Mouse (Mus musculus) adrenal gland, postnatal 10 days (tissue): ENCODE data around the gene Col5a2. TPM values are rescaled to one million over a fixed set of nuclear protein-coding genes. Genes with fewer than 3 reads are reported as not detected.
"Not testable (repeated sequence)": the region's sequence is repeated elsewhere in the genome, so short reads cannot be mapped to it uniquely, and the experiment has no call there.

Experiments
- DNase-seq: peaks from one replicate; pipeline ENCODE4 v3.0.0; 2021; ENCODE audit warnings: mixed read lengths
- long read RNA-seq, 2 experiments: library from polyadenylated mRNA; stranded (forward); transcript quantifications; one replicate each; pipeline ENCODE4 v2.0.0; 2021
- total RNA-seq, 2 experiments: library from RNA; stranded (reverse); gene quantifications; 2 replicates each; pipeline ENCODE4 v1.2.3; 2021

The Col5a2 gene
- total RNA-seq: 10 to 100 TPM; 58.2 to 75.6 TPM
- long read RNA-seq, experiment 1, full-length matches to known transcripts: 9 of 44 reads
- long read RNA-seq, experiment 1, partial matches to known transcripts: 27 of 44 reads
- long read RNA-seq, experiment 1, other reads (novel, unspliced or antisense): 8 of 44 reads
- long read RNA-seq, experiment 2, full-length matches to known transcripts: 8 of 21 reads
- long read RNA-seq, experiment 2, partial matches to known transcripts: 12 of 21 reads
- long read RNA-seq, experiment 2, other reads (novel, unspliced or antisense): 1 of 21 reads

DNA sequence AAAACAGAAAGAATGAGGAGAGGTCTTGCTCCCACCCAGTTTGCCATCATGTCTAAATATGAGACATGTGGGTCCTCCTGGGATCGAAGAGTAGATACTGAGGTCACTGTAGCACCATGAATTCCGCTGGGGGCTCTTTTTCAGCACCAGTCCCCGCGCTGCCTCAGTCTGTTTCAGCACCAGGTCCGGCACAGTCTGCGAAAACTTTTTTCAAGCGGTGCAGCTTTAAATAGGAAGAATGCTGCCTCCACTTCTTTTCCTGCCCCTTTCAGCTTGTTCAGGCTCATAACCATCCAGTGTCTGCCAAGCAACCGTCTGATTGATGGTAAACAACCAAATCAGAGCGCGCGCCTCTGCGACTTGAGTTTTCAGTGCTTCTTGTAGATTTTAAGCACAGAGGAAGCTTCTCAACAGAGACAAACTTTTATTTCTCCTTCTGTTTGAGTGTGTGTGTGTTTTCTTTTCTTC is at the start of gene Col5a2:
Gene Col5a2 (minus strand): TSS at position 418 of the 468 bp plus-strand sequence.
- DNase-seq: peak; percentile 56

GRCm38 (mm10) chr1:45550531-45550930 is 47.4 kb upstream of the Col5a2 start:
- no peak for DNase-seq

DNA sequence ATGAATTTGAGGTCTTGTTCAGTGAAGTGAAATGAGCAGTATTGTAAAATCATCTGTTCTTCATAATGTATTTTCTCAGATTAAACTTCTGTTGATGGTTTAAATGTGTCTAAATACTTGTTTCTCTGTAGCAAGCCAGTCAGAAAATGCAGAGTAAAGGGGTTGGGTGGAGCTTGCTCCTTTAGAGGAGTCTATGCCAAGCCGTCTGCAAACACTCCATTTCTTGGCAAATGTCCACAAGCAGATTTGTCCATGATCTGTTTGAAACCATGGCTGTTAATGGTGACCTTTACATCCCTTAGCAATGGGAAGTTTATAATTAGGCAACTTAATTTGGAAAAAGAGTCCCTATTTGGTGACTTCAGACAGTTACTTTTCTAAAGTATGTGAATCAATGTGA is 38.8 kb upstream of the Col5a2 start:
- peak; percentile 25 for DNase-seq

GRCm38 (mm10) chr1:45541161-45541560 is 38.1 kb upstream of the Col5a2 start:
- no peak for DNase-seq

GRCm38 (mm10) chr1:45531486-45531885 is 28.4 kb upstream of the Col5a2 start:
- DNase-seq: no peak

- not testable (repeated sequence) for DNase-seq
Measured at GRCm38 (mm10) chr1:45527476-45527875, 24.4 kb upstream of the Col5a2 start.

- DNase-seq: no peak
Measured at GRCm38 (mm10) chr1:45523601-45524000, 20.5 kb upstream of the Col5a2 start.

GRCm38 (mm10) chr1:45521486-45521885 is 18.4 kb upstream of the Col5a2 start:
- DNase-seq: no peak

DNA sequence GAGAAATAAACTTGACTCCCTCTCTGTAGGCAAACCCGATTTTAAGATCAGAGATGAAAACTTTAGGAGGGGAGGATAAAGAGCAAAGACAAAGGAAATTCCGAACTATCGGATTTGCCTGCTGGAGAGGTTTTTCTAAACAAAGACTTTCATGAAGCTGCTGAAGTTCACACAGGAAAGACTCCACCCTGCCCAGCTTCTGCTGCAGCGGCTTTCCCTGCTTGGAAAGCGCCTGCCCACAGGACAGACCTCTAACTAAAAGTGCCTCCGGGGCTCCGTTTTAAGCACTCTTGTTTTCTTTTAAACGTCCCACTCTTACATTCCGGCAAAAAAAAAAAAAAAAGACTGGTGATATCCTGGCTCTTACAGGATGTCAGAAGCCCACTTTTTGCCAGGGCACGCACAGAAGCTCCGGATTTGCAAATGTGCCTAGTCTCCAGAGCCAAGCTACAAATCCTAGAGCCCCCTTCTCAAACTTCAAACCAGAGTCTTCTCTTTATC is 791 bp downstream of the Col5a2 start:
- peak; percentile 32 for DNase-seq

- no peak for DNase-seq
Measured at GRCm38 (mm10) chr1:45501437-45501836, 1.6 kb downstream of the Col5a2 start.

DNA sequence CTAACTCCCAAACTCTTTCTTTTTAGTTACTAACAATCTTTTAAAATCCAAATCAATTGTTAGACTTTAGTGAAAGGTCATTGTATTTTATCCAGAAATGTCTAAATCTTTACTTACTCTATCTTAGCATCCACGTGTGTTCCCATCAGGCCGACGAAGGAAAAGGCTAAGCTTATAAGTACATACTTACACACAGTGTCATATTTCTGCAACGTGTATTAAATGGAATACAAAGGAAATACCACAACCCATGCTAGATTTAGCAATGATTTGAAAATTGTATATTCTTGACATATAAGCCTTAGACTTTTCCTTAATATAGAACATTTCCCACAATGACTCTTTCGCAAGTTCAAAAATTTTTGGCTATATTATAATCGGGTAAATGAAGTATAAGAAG is 2.6 kb downstream of the Col5a2 start:
- DNase-seq: no peak

- DNase-seq: no peak
Measured at GRCm38 (mm10) chr1:45495025-45495424, 8.1 kb downstream of the Col5a2 start.

- no peak for DNase-seq
Measured at GRCm38 (mm10) chr1:45492130-45492723, 10.9 kb downstream of the Col5a2 start.

DNA sequence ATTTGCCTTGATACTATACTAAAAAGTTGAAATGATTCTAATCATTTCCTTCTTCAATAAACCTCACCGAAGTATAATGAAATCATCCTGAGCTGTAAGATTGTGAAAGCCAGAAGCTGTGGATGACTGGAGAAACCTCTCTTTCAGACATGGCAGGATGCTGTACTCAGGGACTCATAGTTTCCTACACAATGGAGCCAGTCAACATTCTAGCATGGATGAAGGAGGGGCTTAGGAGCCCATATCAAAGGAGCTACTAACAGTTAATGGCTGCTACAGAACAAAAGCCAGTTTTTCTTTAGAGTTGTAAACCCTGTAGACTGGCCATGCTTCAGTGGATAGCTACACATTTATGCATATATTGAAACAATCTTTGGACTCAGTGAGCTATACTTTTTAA is 12.6 kb downstream of the Col5a2 start:
- no peak for DNase-seq

DNA sequence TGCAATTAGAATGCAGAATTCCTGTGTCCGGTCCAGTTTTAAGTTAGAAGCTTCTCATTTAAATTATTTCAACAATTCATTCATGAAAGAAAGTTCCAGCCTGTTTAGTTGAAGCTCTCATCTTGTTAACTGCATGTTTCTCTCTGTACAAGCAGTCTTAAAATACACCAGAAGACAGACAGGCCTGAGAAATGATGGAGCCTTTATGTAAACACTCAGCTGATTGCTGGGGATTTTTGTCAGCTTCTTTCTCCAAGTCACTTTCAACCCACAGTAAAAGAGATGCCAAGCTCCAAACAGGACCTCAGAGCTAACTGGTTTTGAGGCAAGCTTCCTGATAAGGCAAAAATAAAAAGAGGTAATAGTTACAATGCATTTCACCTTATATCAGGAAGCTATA is 14.8 kb downstream of the Col5a2 start:
- no peak for DNase-seq

- no peak for DNase-seq
Measured at GRCm38 (mm10) chr1:45483001-45483400, 20.1 kb downstream of the Col5a2 start.

- DNase-seq: no peak
Measured at GRCm38 (mm10) chr1:45481876-45482275, 21.2 kb downstream of the Col5a2 start.

DNA sequence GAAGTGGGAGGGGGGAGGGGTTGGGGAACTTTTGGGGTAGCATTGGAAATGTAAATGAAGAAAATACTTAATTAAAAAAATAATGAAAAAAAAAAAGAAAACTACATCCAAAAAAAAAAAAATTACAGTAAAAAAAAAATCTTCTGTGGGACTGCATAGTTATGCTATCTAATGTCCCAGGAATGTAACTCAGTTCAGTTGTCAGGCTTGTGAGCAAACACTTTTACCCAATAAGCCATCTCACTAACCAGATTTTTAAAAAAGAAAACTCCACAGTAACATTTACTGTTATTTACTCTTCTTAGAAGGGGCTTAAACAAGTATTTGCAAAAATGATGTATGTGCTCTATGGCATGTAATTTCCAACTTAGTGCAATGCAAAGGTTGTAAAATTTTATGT is 24.0 kb downstream of the Col5a2 start:
- no peak for DNase-seq

GRCm38 (mm10) chr1:45472751-45473150 is 30.3 kb downstream of the Col5a2 start:
- DNase-seq: no peak

DNA sequence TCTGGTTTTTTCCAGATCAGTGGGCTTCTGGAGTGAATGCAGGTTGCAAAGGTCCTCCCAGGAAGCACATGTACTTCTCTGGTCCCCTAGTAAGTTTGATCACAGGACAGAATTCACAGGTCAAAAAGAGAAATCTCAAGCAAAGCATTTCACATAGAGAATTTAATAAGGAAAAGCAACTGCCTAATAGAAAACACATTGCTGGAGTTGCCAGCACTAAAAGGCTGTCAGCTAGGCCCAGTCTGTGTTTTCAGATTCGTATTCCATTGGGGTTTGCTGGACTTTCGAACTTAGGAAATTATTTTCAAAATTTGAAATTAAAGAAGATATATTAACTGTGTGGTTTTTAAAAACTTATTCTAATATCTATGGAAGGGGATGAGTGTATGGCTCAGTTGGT is 42.3 kb downstream of the Col5a2 start:
- DNase-seq: no peak

DNA sequence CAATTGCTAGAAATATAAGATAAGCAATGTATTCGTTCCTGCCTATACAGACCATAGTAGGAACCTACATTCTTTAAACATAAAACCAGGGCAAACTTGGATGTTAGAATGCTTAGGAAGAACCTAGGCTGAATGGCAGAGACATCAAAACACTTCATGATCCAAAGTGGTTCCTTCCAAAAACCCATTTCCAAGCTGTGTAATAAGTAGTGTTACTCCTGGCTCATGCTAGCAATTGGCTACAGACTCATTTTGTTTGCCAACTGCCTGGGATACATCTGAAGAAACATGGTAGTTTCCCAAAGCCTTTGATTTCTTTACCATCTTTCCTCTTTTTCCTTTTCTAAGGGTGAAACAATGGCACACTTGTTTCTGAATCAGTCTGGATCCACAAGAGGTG is 47.3 kb downstream of the Col5a2 start:
- DNase-seq: no peak

DNA sequence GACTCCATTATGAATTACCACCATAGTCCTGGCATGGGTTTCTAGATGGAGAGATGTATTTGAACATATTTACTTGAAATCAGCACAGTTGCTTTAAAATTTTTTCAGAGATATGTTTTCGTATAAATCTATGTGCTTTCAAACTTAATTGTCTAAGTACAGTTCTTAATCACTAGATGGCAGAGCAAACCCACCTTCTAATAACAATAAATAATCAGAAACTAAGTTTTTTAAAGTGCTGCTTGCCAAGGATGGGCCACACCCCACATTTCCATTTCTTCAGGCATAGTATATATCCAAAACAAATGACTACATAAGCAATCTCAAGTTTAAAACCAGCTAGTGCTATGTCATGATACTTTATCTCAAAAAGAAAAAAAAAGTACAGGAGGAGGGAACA is 54.2 kb downstream of the Col5a2 start:
- DNase-seq: no peak

DNA sequence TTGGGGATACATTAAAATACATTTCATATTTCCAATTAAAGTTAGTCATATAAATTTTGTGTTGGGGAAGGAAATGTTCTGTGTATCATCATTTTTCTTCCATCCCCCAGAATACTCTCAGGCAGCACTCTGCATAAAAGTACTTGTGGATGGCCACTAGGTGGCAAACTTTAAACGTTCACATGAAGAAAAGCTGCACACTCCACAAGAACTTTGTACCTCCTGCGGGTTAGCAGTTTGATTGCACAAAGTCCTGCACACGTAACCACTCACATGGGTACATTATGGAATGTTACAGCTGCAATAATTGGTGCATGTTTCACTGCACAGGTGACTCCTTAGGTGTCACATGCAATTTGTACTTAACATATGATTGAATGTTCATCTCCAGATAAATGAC is 71.2 kb downstream of the Col5a2 start:
- peak; percentile 28 for DNase-seq

- DNase-seq: peak; percentile 64
Measured at GRCm38 (mm10) chr1:45430520-45430919, 72.6 kb downstream of the Col5a2 start.
